Mouse (Mus musculus): ENCODE measurements at regions not wholly inside any gene's neighbourhood (a gene's known extent, or its start where the extent isn't known, plus 50 kb on each side); places are given as distances from the start of the nearest gene placed in this dataset.

- no peak for ATAC-seq (ENCODE audit: extremely low read depth, insufficient number of reproducible peaks, low FRiP score, poor library complexity, severe bottlenecking)
Observed at GRCm38 (mm10) chr13:102510733-102511279, 182.6 kb upstream of the Cd180 start.

- no peak for ATAC-seq (ENCODE audit: extremely low read depth, insufficient number of reproducible peaks, low FRiP score, poor library complexity, severe bottlenecking)
Observed at GRCm38 (mm10) chr13:102518169-102518882, 175.0 kb upstream of the Cd180 start.

GRCm38 (mm10) chr13:102521427-102521826 lies 171.9 kb upstream of the Cd180 start:
- ATAC-seq (ENCODE audit: extremely low read depth, insufficient number of reproducible peaks, low FRiP score, poor library complexity, severe bottlenecking) = no peak

- no peak for ATAC-seq (ENCODE audit: extremely low read depth, insufficient number of reproducible peaks, low FRiP score, poor library complexity, severe bottlenecking)
Observed at GRCm38 (mm10) chr13:102522080-102522479, 171.3 kb upstream of the Cd180 start.

GRCm38 (mm10) chr13:102526621-102527140 lies 166.7 kb upstream of the Cd180 start:
- ATAC-seq (ENCODE audit: extremely low read depth, insufficient number of reproducible peaks, low FRiP score, poor library complexity, severe bottlenecking) = no peak

GRCm38 (mm10) chr13:102533784-102534183 lies 159.6 kb upstream of the Cd180 start:
- ATAC-seq (ENCODE audit: extremely low read depth, insufficient number of reproducible peaks, low FRiP score, poor library complexity, severe bottlenecking) = no peak

GRCm38 (mm10) chr13:102537424-102538242 lies 155.7 kb upstream of the Cd180 start:
- ATAC-seq (ENCODE audit: extremely low read depth, insufficient number of reproducible peaks, low FRiP score, poor library complexity, severe bottlenecking) = no peak

GRCm38 (mm10) chr13:102540436-102540835 lies 152.9 kb upstream of the Cd180 start:
- ATAC-seq (ENCODE audit: extremely low read depth, insufficient number of reproducible peaks, low FRiP score, poor library complexity, severe bottlenecking) = no peak

- no peak for ATAC-seq (ENCODE audit: extremely low read depth, insufficient number of reproducible peaks, low FRiP score, poor library complexity, severe bottlenecking)
Observed at GRCm38 (mm10) chr13:102544359-102545165, 148.8 kb upstream of the Cd180 start.

- ATAC-seq (ENCODE audit: extremely low read depth, insufficient number of reproducible peaks, low FRiP score, poor library complexity, severe bottlenecking) = no peak
Observed at GRCm38 (mm10) chr13:102545845-102546615, 147.3 kb upstream of the Cd180 start.

GRCm38 (mm10) chr13:102548252-102548651 lies 145.1 kb upstream of the Cd180 start:
- ATAC-seq (ENCODE audit: extremely low read depth, insufficient number of reproducible peaks, low FRiP score, poor library complexity, severe bottlenecking) = no peak

GRCm38 (mm10) chr13:102566846-102567572 lies 126.3 kb upstream of the Cd180 start:
- ATAC-seq (ENCODE audit: extremely low read depth, insufficient number of reproducible peaks, low FRiP score, poor library complexity, severe bottlenecking) = no peak

- ATAC-seq (ENCODE audit: extremely low read depth, insufficient number of reproducible peaks, low FRiP score, poor library complexity, severe bottlenecking) = no peak
Observed at GRCm38 (mm10) chr13:102569580-102569979, 123.8 kb upstream of the Cd180 start.

- no peak for ATAC-seq (ENCODE audit: extremely low read depth, insufficient number of reproducible peaks, low FRiP score, poor library complexity, severe bottlenecking)
Observed at GRCm38 (mm10) chr13:102570286-102570685, 123.1 kb upstream of the Cd180 start.

GRCm38 (mm10) chr13:102573286-102573921 lies 120.0 kb upstream of the Cd180 start:
- no peak for ATAC-seq (ENCODE audit: extremely low read depth, insufficient number of reproducible peaks, low FRiP score, poor library complexity, severe bottlenecking)

GRCm38 (mm10) chr13:102576871-102577662 lies 116.3 kb upstream of the Cd180 start:
- no peak for ATAC-seq (ENCODE audit: extremely low read depth, insufficient number of reproducible peaks, low FRiP score, poor library complexity, severe bottlenecking)
